Mouse (Mus musculus) testis, adult 2 months (tissue): ENCODE results near the gene Kat14. TPM values are rescaled to one million over a fixed set of nuclear protein-coding genes. Genes with fewer than 3 reads are reported as not detected.

ENCODE experiments used
- H3K27ac ChIP-seq: fragments of 200-500 bp; 2 replicates; pipeline ENCODE4 v1.5.1; 2012; ENCODE audit warnings: low read depth, low read length; ENCODE audit not compliant: control insufficient read depth, insufficient read depth
- H3K27me3 ChIP-seq: fragments of 200-500 bp; 2 replicates; pipeline ENCODE4 v1.6.1; 2012; ENCODE audit warnings: mild to moderate bottlenecking, low read length, moderate library complexity; ENCODE audit not compliant: control insufficient read depth, insufficient read depth
- H3K36me3 ChIP-seq: fragments of 200-500 bp; 2 replicates; pipeline ENCODE4 v1.6.1; 2012; ENCODE audit warnings: mild to moderate bottlenecking, low read length; ENCODE audit not compliant: control insufficient read depth, insufficient read depth
- H3K4me1 ChIP-seq: fragments of 200-500 bp; 2 replicates; pipeline ENCODE4 v1.6.1; 2012; ENCODE audit warnings: low read length; ENCODE audit not compliant: control insufficient read depth, insufficient read depth
- H3K4me3 ChIP-seq: fragments of 200-500 bp; 2 replicates; pipeline ENCODE4 v1.5.1; 2012; ENCODE audit warnings: low read depth, mild to moderate bottlenecking, low read length, moderate library complexity, mixed read lengths; ENCODE audit not compliant: control insufficient read depth
- CTCF ChIP-seq: fragments of 200-500 bp; IDR thresholded peaks from 2 replicates; pipeline ENCODE4 v1.5.1; 2012; ENCODE audit warnings: low read depth, mild to moderate bottlenecking, inconsistent platforms, low read length, moderate library complexity; ENCODE audit not compliant: control insufficient read depth, insufficient read depth, insufficient replicate concordance
- POLR2A ChIP-seq: fragments of 200-500 bp; IDR thresholded peaks from 2 replicates; pipeline ENCODE4 v1.6.1; 2012; ENCODE audit warnings: low read depth, mild to moderate bottlenecking, inconsistent platforms, low read length, moderate library complexity; ENCODE audit not compliant: control insufficient read depth
- polyA plus RNA-seq: library from polyadenylated mRNA; depleted of rRNA; stranded (reverse); fragments of >200 nt; gene quantifications from 2 replicates; pipeline ENCODE4 v1.2.3, GENCODE M21; 2012

Kat14 gene
- polyA plus RNA-seq, 1 experiment = 6.9 TPM

DNA sequence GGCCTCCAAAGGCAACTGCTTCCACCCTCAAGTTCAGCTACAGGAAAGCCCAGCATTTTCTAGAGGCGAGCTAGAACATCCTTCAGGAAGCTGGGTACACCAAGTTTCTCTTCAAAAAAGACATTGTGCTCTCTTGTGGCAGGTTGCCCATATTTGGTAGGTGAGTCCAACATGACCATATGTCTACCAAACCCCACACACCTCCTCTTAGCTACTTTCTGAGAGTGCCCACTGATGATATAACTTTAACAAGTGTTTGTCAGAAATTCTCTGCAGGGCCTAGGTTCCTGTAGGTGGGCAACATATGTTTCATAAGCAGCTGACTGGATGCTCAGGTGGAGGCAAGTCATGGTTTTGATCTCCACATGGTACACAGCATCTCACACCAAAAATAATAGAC lies 45.9 kb downstream of the Kat14 start:
- no peaks in the 10 kb centered on the region for H3K36me3 ChIP-seq
- H3K4me1 ChIP-seq = no peaks in the 10 kb centered on the region
- TF ChIP-seq POLR2A (no peak), CTCF (no peak)
- no peak overlapping the region for H3K4me3 ChIP-seq
- no peaks in the 10 kb centered on the region for H3K27me3 ChIP-seq
- H3K27ac ChIP-seq = no peak overlapping the region

- no peak overlapping the region for H3K27ac ChIP-seq
- TF ChIP-seq CTCF = no peak
- no peak for TF ChIP-seq POLR2A
Observed at GRCm38 (mm10) chr2:144416859-144417258, 48.1 kb downstream of the Kat14 start.

DNA sequence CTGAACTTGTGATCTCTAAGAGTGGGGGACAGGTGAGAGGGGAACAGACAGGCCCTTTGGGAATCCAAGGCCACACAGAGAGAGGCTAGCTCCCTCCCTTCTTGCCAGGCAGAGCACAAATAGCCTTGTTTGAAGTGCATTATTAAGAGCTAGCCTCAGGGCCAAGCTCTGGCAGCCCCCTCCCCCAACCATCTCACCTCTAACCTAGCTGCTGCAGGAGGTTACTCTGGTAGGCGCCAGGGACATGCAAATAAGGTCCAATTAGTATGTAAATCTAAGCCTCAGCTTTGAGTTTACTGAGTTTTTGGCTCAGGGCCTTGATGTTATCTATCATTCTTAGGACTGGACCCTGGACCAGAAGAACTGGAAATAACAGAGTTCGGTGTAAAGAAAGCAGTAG lies 49.3 kb downstream of the Kat14 start:
- H3K36me3 ChIP-seq = no peaks in the 10 kb centered on the region
- no peak overlapping the region for H3K27ac ChIP-seq
- H3K27me3 ChIP-seq = no peaks in the 10 kb centered on the region
- H3K4me3 ChIP-seq = no peak overlapping the region
- TF ChIP-seq POLR2A (no peak), CTCF (no peak)
- no peaks in the 10 kb centered on the region for H3K4me1 ChIP-seq

More at GRCm38 (mm10) chr2:144416859-144417258, 48.1 kb downstream of the Kat14 start:
- no peak overlapping the region for H3K4me3 ChIP-seq
- no peaks in the 10 kb centered on the region for H3K4me1 ChIP-seq
- no peaks in the 10 kb centered on the region for H3K36me3 ChIP-seq
- no peaks in the 10 kb centered on the region for H3K27me3 ChIP-seq

GRCm38 (mm10) chr2:144422094-144422675 lies 53.4 kb downstream of the Kat14 start:
- H3K36me3 ChIP-seq = no peaks in the 10 kb centered on the region
- no peaks in the 10 kb centered on the region for H3K4me1 ChIP-seq
- H3K27ac ChIP-seq = no peak overlapping the region
- TF ChIP-seq POLR2A (no peak), CTCF (no peak)
- no peaks in the 10 kb centered on the region for H3K27me3 ChIP-seq
- no peak overlapping the region for H3K4me3 ChIP-seq

GRCm38 (mm10) chr2:144425761-144426160 lies 57.0 kb downstream of the Kat14 start:
- Histone ChIP-seq H3K4me1 (no peaks in the 10 kb centered on the region), H3K36me3 (no peaks in the 10 kb centered on the region), H3K4me3 (no peak overlapping the region), H3K27ac (no peak overlapping the region), H3K27me3 (no peaks in the 10 kb centered on the region)
- TF ChIP-seq CTCF (no peak), POLR2A (no peak)

- Histone ChIP-seq H3K4me1 (no peaks in the 10 kb centered on the region), H3K27me3 (no peaks in the 10 kb centered on the region), H3K27ac (no peak overlapping the region), H3K4me3 (no peak overlapping the region), H3K36me3 (no peaks in the 10 kb centered on the region)
- no peak for TF ChIP-seq POLR2A
- TF ChIP-seq CTCF = no peak
Observed at GRCm38 (mm10) chr2:144427852-144428251, 59.1 kb downstream of the Kat14 start.

GRCm38 (mm10) chr2:144428659-144429058 lies 59.9 kb downstream of the Kat14 start:
- H3K27me3 ChIP-seq = no peaks in the 10 kb centered on the region
- no peak overlapping the region for H3K4me3 ChIP-seq
- H3K4me1 ChIP-seq = no peaks in the 10 kb centered on the region
- TF ChIP-seq POLR2A (no peak), CTCF (no peak)
- no peak overlapping the region for H3K27ac ChIP-seq
- no peaks in the 10 kb centered on the region for H3K36me3 ChIP-seq

GRCm38 (mm10) chr2:144429171-144429570 lies 60.4 kb downstream of the Kat14 start:
- TF ChIP-seq POLR2A = no peak
- TF ChIP-seq CTCF = no peak
- Histone ChIP-seq H3K4me3 (no peak overlapping the region), H3K27ac (no peak overlapping the region), H3K27me3 (no peaks in the 10 kb centered on the region), H3K36me3 (no peaks in the 10 kb centered on the region), H3K4me1 (no peaks in the 10 kb centered on the region)
